Mouse (Mus musculus) myocyte (in vitro differentiated cells): ENCODE data around the gene Ktn1. TPM values are rescaled to one million over a fixed set of nuclear protein-coding genes. Genes with fewer than 3 reads are reported as not detected.

Experiments
- H3K27me3 ChIP-seq: one replicate; pipeline ENCODE4 v1.6.1; 2011; ENCODE audit not compliant: control insufficient read depth, insufficient read depth, insufficient read length
- H3K36me3 ChIP-seq: one replicate; pipeline ENCODE4 v1.6.1; 2011; ENCODE audit not compliant: control insufficient read depth, insufficient read depth
- H3K4me2 ChIP-seq: one replicate; pipeline ENCODE4 v1.6.1; 2011; ENCODE audit warnings: low read depth, control low read depth
- H3K4me3 ChIP-seq: one replicate; pipeline ENCODE4 v1.5.1; 2011; ENCODE audit warnings: mild to moderate bottlenecking, control low read depth, moderate library complexity
- H3K79me2 ChIP-seq: one replicate; pipeline ENCODE4 v1.6.1; 2011; ENCODE audit not compliant: control insufficient read depth, insufficient read depth
- H3ac ChIP-seq: one replicate; pipeline ENCODE4 v1.6.1; 2011; ENCODE audit not compliant: control insufficient read depth, insufficient read length
- CEBPB ChIP-seq: IDR thresholded peaks from 2 replicates; pipeline ENCODE4 v1.6.1; 2011; ENCODE audit warnings: mild to moderate bottlenecking, moderate library complexity; ENCODE audit not compliant: poor library complexity, insufficient read depth, severe bottlenecking
- E2F4 ChIP-seq: IDR thresholded peaks from one replicate; pipeline ENCODE4 v1.6.1; 2011; ENCODE audit warnings: mild to moderate bottlenecking, control low read depth, moderate library complexity; ENCODE audit not compliant: insufficient read depth
- MAX ChIP-seq: IDR thresholded peaks from one replicate; pipeline ENCODE4 v1.6.1; 2011; ENCODE audit warnings: low read depth, mild to moderate bottlenecking, control low read depth
- MYOD1 ChIP-seq, 3 experiments: IDR thresholded peaks; one replicate each; pipeline ENCODE4 v1.6.1; 2011; ENCODE audit warnings: control low read depth in 2 of 3, low read depth in 2 of 3, mild to moderate bottlenecking in 2 of 3, moderate library complexity in 1 of 3; ENCODE audit not compliant: insufficient read length in 2 of 3, control insufficient read depth in 1 of 3
- MYOG ChIP-seq, 3 experiments: IDR thresholded peaks; one replicate each; pipeline ENCODE4 v1.6.1; 2011; ENCODE audit warnings: control low read depth in 2 of 3, low read depth in 2 of 3, mild to moderate bottlenecking in 2 of 3; ENCODE audit not compliant: insufficient read length in 2 of 3, control insufficient read depth in 1 of 3, insufficient read depth in 1 of 3
- POLR2A ChIP-seq: IDR thresholded peaks from one replicate; pipeline ENCODE4 v1.6.1; 2011; ENCODE audit warnings: low read depth, mild to moderate bottlenecking, control low read depth, moderate library complexity; ENCODE audit not compliant: insufficient read length
- POLR2AphosphoS2 ChIP-seq: IDR thresholded peaks from one replicate; pipeline ENCODE4 v1.6.1; 2011; ENCODE audit warnings: low read depth, control low read depth; ENCODE audit not compliant: insufficient read length
- REST ChIP-seq: IDR thresholded peaks from one replicate; pipeline ENCODE4 v1.6.1; 2011; ENCODE audit warnings: mild to moderate bottlenecking, control low read depth, moderate library complexity; ENCODE audit not compliant: insufficient read depth, insufficient read length
- SRF ChIP-seq: IDR thresholded peaks from one replicate; pipeline ENCODE4 v1.6.1; 2011; ENCODE audit warnings: low read depth; ENCODE audit not compliant: control insufficient read depth, insufficient read length
- TCF12 ChIP-seq: IDR thresholded peaks from one replicate; pipeline ENCODE4 v1.6.1; 2011; ENCODE audit warnings: mild to moderate bottlenecking, control low read depth; ENCODE audit not compliant: poor library complexity, insufficient read depth, severe bottlenecking
- TCF3 ChIP-seq: IDR thresholded peaks from one replicate; pipeline ENCODE4 v1.6.1; 2011; ENCODE audit warnings: low read depth, control low read depth; ENCODE audit not compliant: insufficient read length
- USF1 ChIP-seq: IDR thresholded peaks from one replicate; pipeline ENCODE4 v1.6.1; 2011; ENCODE audit warnings: low read depth, mild to moderate bottlenecking, control low read depth, moderate library complexity
- polyA plus RNA-seq: library from polyadenylated mRNA; unstranded; fragments of >200 nt; fragmentation: generic; extraction: Trizol; gene quantifications from one replicate; pipeline ENCODE4 v1.2.1, GENCODE M21; 2012; ENCODE audit warnings: missing spikeins

The Ktn1 gene
- polyA plus RNA-seq, 1 experiment, result 16.8 TPM

GRCm38 (mm10) chr14:47753561-47753960 is 105.3 kb downstream of the Ktn1 start:
- H3K4me3 ChIP-seq, result no peak overlapping the region
- no peaks in the 10 kb centered on the region for H3K27me3 ChIP-seq
- H3K79me2 ChIP-seq, result no peaks in the 10 kb centered on the region
- no peak overlapping the region for H3K4me2 ChIP-seq
- no peak for TF ChIP-seq POLR2A
- no peak for TF ChIP-seq REST
- TF ChIP-seq TCF3, result no peak
- TF ChIP-seq MYOD1 (IDR thresholded peaks at IDR 0.05; ENCODE audit: control insufficient read depth in 1 of 3, insufficient read length in 2 of 3, low read depth in 2 of 3), result no peak
- no peak for TF ChIP-seq MYOG (IDR thresholded peaks at IDR 0.05; ENCODE audit: control insufficient read depth in 1 of 3, insufficient read depth in 1 of 3, insufficient read length in 2 of 3, low read depth in 2 of 3)
- TF ChIP-seq USF1, result no peak
- TF ChIP-seq E2F4, result no peak
- no peak for TF ChIP-seq CEBPB
- no peak for TF ChIP-seq SRF
- TF ChIP-seq MAX, result no peak
- no peak for TF ChIP-seq POLR2AphosphoS2
- TF ChIP-seq TCF12, result no peak
- no peaks in the 10 kb centered on the region for H3K36me3 ChIP-seq
- no peak overlapping the region for H3ac ChIP-seq

- Histone ChIP-seq H3K27me3 (no peaks in the 10 kb centered on the region), H3K79me2 (no peaks in the 10 kb centered on the region), H3K4me3 (no peak overlapping the region), H3K4me2 (no peak overlapping the region), H3ac (no peak overlapping the region), H3K36me3 (no peaks in the 10 kb centered on the region)
- TF ChIP-seq MYOG (IDR thresholded peaks at IDR 0.05; ENCODE audit: control insufficient read depth in 1 of 3, insufficient read depth in 1 of 3, insufficient read length in 2 of 3, low read depth in 2 of 3) (no peak), REST (no peak), TCF12 (no peak), E2F4 (no peak), POLR2A (no peak), SRF (no peak)
Observed at GRCm38 (mm10) chr14:47754253-47754897, 106.1 kb downstream of the Ktn1 start.

GRCm38 (mm10) chr14:47756411-47757065 is 108.3 kb downstream of the Ktn1 start:
- Histone ChIP-seq H3ac (no peak overlapping the region), H3K36me3 (no peaks in the 10 kb centered on the region), H3K4me3 (no peak overlapping the region), H3K4me2 (peak overlapping the region; percentile 48), H3K79me2 (no peaks in the 10 kb centered on the region), H3K27me3 (no peaks in the 10 kb centered on the region)
- TF ChIP-seq POLR2A, result no peak
- no peak for TF ChIP-seq MAX
- no peak for TF ChIP-seq SRF
- no peak for TF ChIP-seq E2F4
- TF ChIP-seq REST, result no peak
- TF ChIP-seq TCF3, result no peak

GRCm38 (mm10) chr14:47765192-47765591 is 116.9 kb downstream of the Ktn1 start:
- TF ChIP-seq MAX (no peak), MYOD1 (IDR thresholded peaks at IDR 0.05; ENCODE audit: control insufficient read depth in 1 of 3, insufficient read length in 2 of 3, low read depth in 2 of 3) (no peak), E2F4 (no peak), POLR2A (no peak), TCF12 (no peak), SRF (no peak), CEBPB (no peak), POLR2AphosphoS2 (no peak)
- H3K4me3 ChIP-seq, result no peak overlapping the region
- no peaks in the 10 kb centered on the region for H3K36me3 ChIP-seq
- no peaks in the 10 kb centered on the region for H3K79me2 ChIP-seq
- no peak overlapping the region for H3K4me2 ChIP-seq
- H3K27me3 ChIP-seq, result no peaks in the 10 kb centered on the region
- H3ac ChIP-seq, result no peak overlapping the region

- TF ChIP-seq MYOG (IDR thresholded peaks at IDR 0.05; ENCODE audit: control insufficient read depth in 1 of 3, insufficient read depth in 1 of 3, insufficient read length in 2 of 3, low read depth in 2 of 3) (no peak), TCF12 (no peak), CEBPB (no peak), POLR2AphosphoS2 (no peak), MAX (no peak), USF1 (no peak), TCF3 (no peak), E2F4 (no peak), SRF (no peak), MYOD1 (IDR thresholded peaks at IDR 0.05; ENCODE audit: control insufficient read depth in 1 of 3, insufficient read length in 2 of 3, low read depth in 2 of 3) (no peak), REST (no peak), POLR2A (no peak)
- H3K79me2 ChIP-seq, result no peaks in the 10 kb centered on the region
- H3ac ChIP-seq, result no peak overlapping the region
- H3K36me3 ChIP-seq, result no peaks in the 10 kb centered on the region
- H3K4me3 ChIP-seq, result no peak overlapping the region
- H3K27me3 ChIP-seq, result no peaks in the 10 kb centered on the region
- H3K4me2 ChIP-seq, result no peak overlapping the region
Observed at GRCm38 (mm10) chr14:47765796-47766195, 117.5 kb downstream of the Ktn1 start.
